Mouse (Mus musculus): Measurements from ENCODE around the gene Prdm5.

GRCm38 (mm10) chr6:65783670-65784069 lies 4.9 kb downstream of the Prdm5 start:
- TF ChIP-seq POLR2A (IDR thresholded peaks at IDR 0.05; ENCODE audit: insufficient read depth, low read length) (no peak), CTCF (IDR thresholded peaks at IDR 0.05; ENCODE audit: low read depth, low read length) (no peak)

Data from ES-Bruce4 (cell line).